Comparison of ENCODE assay signal across 9 mouse cellular contexts in the genomic region with DNA sequence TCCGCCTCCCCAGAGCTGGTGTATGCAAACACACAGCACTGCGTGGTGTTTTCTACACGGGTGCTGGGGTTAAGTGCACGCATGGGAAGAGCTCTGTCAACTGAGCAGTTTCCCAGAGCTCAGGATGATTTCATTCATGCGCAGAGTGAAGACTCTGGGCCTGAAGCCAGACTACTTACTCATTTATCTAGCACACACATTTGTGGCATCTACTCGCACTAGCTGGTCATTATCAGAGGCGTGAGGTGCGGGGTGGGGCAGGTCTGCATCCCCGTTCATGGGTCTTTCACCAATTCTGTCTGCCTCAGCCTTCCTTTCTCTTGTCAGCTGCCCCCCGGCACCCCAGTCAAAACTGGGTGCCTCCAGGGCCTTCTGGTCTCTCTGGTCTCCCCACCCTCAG.
DNase-seq lines count a peak whose midpoint lies in the region; ATAC-seq lines count a peak whose summit lies in the region.
"Had no signal": no experiment of that assay in that cellular context is flagged by ENCODE, and none has a peak within 500 bp of the region (broad histone marks: within the 10 kb centered on the region; RNA-seq: fewer than 3 reads in every experiment).

No protein-coding gene starts in this region.

- H3K9me3 ChIP-seq in liver, embryonic 13.5 days (replicated peaks): no peaks in the 10 kb centered on the region
- H3K9me3 ChIP-seq in forebrain, embryonic 12.5 days: 0 out of 2 replicates have a peak, but pooled peaks cover 3% of the 10 kb centered on the region
- H3K9me3 ChIP-seq: midbrain, embryonic 10.5 days had no signal

- H3K4me3 ChIP-seq in liver, embryonic 13.5 days (replicated peaks): no peak overlapping the region
- H3K4me3 ChIP-seq in forebrain, embryonic 12.5 days (replicated peaks): no peak overlapping the region
- H3K4me3 ChIP-seq: midbrain, embryonic 10.5 days had no signal

- H3K9ac ChIP-seq in liver, embryonic 13.5 days: peak overlapping the region; percentile 56
- no peak overlapping the region for H3K9ac ChIP-seq in forebrain, embryonic 12.5 days

- H3K4me2 ChIP-seq in liver, embryonic 13.5 days: peak overlapping the region; percentile 57
- no peak overlapping the region for H3K4me2 ChIP-seq in forebrain, embryonic 12.5 days

- H3K4me1 ChIP-seq in liver, embryonic 13.5 days (replicated peaks): peaks cover 79% of the 10 kb centered on the region
- no peaks in the 10 kb centered on the region for H3K4me1 ChIP-seq in forebrain, embryonic 12.5 days
- H3K4me1 ChIP-seq: midbrain, embryonic 10.5 days had no signal

- H3K36me3 ChIP-seq in liver, embryonic 13.5 days: no peaks in the 10 kb centered on the region
- H3K36me3 ChIP-seq in forebrain, embryonic 12.5 days (replicated peaks): no peaks in the 10 kb centered on the region
- H3K36me3 ChIP-seq: midbrain, embryonic 10.5 days had no signal

- peak; percentile 70 for DNase-seq in spleen, adult 12 weeks (ENCODE audit: low spot score)
- no peak for DNase-seq in spleen, adult 18-20 months
- DNase-seq in liver, embryonic 13.5 days: peak; percentile 82
- no peak for DNase-seq in urinary bladder, postnatal 36 days (ENCODE audit: low spot score in 2 of 2)
- DNase-seq in urinary bladder, postnatal 25 days (ENCODE audit: low spot score): no peak
- DNase-seq: cerebellum, postnatal 10 days had no signal

- WGBS in liver, embryonic 13.5 days (ENCODE audit: insufficient replicate concordance): 31% methylated on average over 10 of the region's 10 CpGs
- WGBS in forebrain, embryonic 12.5 days: 91% methylated on average over 10 of the region's 10 CpGs

- H3K27ac ChIP-seq in liver, embryonic 13.5 days: peak overlapping the region; percentile 98
- H3K27ac ChIP-seq in forebrain, embryonic 12.5 days: no peak overlapping the region
- H3K27ac ChIP-seq: midbrain, embryonic 10.5 days had no signal

- H3K27me3 ChIP-seq in liver, embryonic 13.5 days: no peaks in the 10 kb centered on the region
- no peaks in the 10 kb centered on the region for H3K27me3 ChIP-seq in forebrain, embryonic 12.5 days

- ATAC-seq in erythroid progenitor cell, adult 5-6 weeks (replicated peaks; ENCODE audit: low FRiP score, poor library complexity, severe bottlenecking): peak; percentile 88
- peak; percentile 97 for ATAC-seq in liver, embryonic 13.5 days (ENCODE audit: low read depth)
- no peak for ATAC-seq in forebrain, embryonic 12.5 days (ENCODE audit: low FRiP score)

Comparison
In these comparisons a context has a peak if more than half of its experiments do, and no peak if none do; other contexts are left out.
1. DNase-seq: peak in spleen, adult 12 weeks (single experiment) and liver, embryonic 13.5 days (single experiment); none in spleen, adult 18-20 months (0 of 2), urinary bladder, postnatal 36 days (0 of 2) and urinary bladder, postnatal 25 days (single experiment).